Mouse (Mus musculus): ENCODE results near the gene Slc1a7. TPM values are rescaled to one million over a fixed set of nuclear protein-coding genes. Genes with fewer than 3 reads are reported as not detected.

The Slc1a7 gene
- total RNA-seq, 2 experiments from 2014 or later = 0.11 to 0.26 TPM

GRCm38 (mm10) chr4:108052673-108053072, 84.5 kb downstream of the Slc1a7 start:
- DNase-seq = no peak

DNA sequence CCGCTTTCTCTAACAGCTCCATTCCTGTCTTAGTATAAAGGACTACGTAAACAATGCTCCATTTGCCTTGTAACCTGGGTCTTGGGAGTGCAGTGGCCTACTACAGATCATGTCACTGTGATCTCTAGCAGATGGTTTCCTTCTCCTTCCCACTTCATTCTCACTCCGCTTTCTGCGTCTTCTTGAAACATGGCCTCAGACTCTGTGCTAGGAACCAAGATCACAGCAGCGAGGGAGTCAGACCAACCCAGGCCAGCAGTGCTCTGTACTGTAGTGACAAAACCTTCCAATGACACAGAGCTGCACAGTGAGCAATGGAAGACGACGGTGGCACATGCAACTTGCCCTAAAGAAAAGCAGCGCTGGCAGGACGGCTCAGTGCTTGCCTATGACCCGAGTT, 87.7 kb downstream of the Slc1a7 start:
- no peak for DNase-seq

DNA sequence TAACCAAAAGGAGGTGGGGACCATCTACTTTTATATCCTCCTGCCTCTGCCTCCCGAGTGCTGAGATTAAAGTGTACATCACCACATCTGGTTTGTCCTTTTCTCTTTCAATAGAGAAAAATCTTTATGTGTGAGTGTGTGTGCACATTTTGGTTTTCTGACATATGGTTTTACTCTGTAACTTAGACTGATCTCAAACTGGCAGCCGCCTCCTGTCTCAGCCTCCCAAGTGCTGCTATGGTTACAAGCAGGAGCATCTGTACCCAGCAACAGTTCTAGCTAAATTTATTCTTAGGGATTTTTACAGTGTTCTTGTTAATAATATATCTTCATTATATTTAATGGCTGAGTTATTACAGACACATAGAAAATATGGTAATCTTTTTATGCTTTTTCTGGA, 89.1 kb downstream of the Slc1a7 start:
- DNase-seq = no peak

DNA sequence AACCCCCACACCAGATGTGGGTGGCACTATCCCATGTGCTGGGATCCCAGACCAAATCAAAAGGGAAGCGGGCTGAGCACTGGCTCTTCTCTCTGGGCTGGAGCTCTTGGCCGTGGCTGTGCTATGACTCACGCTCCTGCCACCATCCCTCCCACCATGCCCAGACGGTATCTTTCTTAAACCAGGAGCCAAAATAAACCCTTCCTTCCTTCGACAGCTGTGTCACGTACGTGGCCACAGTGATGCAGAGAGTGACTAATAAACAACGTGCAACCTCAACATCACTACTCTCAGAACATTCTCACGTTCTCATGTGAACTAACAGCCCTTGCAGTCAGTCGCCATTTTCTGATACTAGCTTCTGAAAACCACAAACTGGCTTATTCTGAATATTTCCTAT, 90.0 kb downstream of the Slc1a7 start:
- DNase-seq = no peak

DNA sequence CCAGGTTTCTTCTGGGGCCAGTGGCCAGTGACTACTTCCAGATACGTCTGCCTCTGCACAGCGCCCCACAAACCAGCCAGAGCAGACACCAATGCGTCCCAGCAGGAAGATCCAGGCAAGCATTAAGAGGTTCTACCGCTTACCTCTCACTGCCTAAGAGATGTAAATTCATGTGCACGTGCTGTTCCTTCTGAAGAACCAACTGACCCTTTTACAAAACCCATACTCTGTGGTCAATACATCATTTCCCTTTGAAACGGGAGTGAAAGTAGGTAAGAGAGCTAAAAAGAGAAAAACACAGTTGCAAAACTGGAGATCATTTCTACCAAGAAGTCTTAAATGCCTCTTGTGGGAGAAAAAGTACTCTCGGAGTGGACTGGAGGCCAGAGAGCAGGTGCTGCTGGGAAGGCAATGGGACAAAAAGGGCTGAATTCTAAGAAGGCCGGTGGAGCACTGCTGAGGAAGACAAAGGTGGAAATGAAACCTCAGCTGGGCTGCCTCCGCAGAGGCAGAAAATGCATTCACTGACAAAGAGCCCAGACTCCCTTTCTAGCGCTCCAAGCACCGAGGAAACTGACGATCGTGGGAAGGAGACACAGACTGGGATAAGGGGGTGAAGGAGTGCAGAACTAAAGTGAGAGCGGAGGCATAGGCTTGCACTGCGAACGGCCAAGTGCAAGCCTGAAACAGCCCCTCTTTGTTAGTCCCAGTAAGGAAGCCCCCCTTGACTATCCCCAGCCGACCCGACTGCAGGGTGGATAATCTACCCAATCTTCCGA, 91.7 kb downstream of the Slc1a7 start:
- no peak for DNase-seq

DNA sequence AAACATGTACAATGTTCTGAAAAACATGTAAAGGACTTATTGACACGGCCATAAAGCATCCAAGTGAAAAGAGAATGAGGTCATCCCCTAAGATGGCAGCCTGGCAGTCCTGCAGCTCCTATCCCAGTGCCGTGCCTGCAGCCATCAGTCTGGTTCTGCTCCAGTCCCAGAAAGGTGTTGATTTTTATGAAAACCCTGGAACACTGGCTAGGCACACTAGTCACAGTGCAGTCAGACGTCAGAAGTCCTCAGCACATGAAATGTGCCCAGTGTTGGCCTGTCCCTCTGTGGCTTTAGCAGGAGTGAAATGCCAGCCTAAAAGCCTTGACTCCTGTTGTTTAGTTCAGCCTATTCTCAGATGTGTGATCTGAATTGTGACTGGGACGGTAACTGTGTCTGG, 92.6 kb downstream of the Slc1a7 start:
- DNase-seq = no peak

DNA sequence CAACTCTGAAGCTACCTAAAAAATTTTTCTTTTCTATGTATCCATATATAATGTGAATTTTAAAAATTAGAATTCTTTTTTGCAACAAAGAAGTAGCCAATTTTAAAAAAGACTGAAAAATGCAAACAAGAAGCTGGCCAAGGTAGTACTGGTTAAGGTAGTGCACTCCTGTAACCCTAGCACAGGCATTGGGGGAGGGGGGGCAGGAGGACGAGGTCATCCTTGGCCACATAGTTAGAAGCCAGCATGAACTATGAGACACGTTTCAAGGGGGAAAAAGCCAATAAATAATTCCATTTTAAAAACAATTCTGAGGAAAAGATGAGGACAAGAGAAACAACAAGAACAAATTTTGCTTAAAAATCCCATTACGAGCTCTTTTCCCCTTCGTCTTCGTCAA, 94.4 kb downstream of the Slc1a7 start:
- DNase-seq = no peak

Other genes with a start within 250 kb of the Slc1a7 start
- under 1 TPM in 1 of 2 experiments, not detected in 1; 0.29 TPM for gene Lrp8, start 166.1 kb upstream of the Slc1a7 start, total RNA-seq (2021)
- gene Magoh, start 88.6 kb upstream of the Slc1a7 start, total RNA-seq (2021) = 10 to 100 TPM; 19.9 to 25.8 TPM
- 10 to 100 TPM; 43.6 to 48.4 TPM for gene 0610037L13Rik, start 78.5 kb upstream of the Slc1a7 start, total RNA-seq (2021)
- gene Cpt2, start 44.7 kb upstream of the Slc1a7 start, total RNA-seq (2021) = 10 to 100 TPM; 61.0 to 66.6 TPM
- gene Podn, start 128.1 kb downstream of the Slc1a7 start, total RNA-seq (2021) = 10 to 100 TPM in 1 of 2 experiments, 1 to 10 TPM in 1; 7.2 to 12.6 TPM
- gene Scp2, start 176.7 kb downstream of the Slc1a7 start, total RNA-seq (2021) = 100 to 1,000 TPM; 152 to 156 TPM
- 1 to 10 TPM; 4.6 to 5.4 TPM for gene Echdc2, start 197.1 kb downstream of the Slc1a7 start, total RNA-seq (2021)
- gene Zyg11a, start 249.7 kb downstream of the Slc1a7 start, total RNA-seq (2021) = under 1 TPM; 0.33 to 0.78 TPM

Data from gastrocnemius, postnatal 25 days (tissue).